Mouse (Mus musculus) C2C12 (cell line): ENCODE measurements around the gene Musk. TPM values are rescaled to one million over a fixed set of nuclear protein-coding genes. Genes with fewer than 3 reads are reported as not detected.

ENCODE experiments used
- H3K27me3 ChIP-seq: one replicate; pipeline ENCODE4 v1.6.1; 2011; ENCODE audit not compliant: control insufficient read depth, insufficient read depth, insufficient read length
- H3K36me3 ChIP-seq: one replicate; pipeline ENCODE4 v1.6.1; 2011; ENCODE audit not compliant: control insufficient read depth, insufficient read depth
- H3K4me3 ChIP-seq: one replicate; pipeline ENCODE4 v1.5.1; 2011; ENCODE audit warnings: mild to moderate bottlenecking, control low read depth; ENCODE audit not compliant: poor library complexity, insufficient read depth, severe bottlenecking
- H3K79me2 ChIP-seq: one replicate; pipeline ENCODE4 v1.6.1; 2011; ENCODE audit not compliant: control insufficient read depth, insufficient read depth
- H3K79me3 ChIP-seq: one replicate; pipeline ENCODE4 v1.6.1; 2011; ENCODE audit warnings: low read depth, control low read depth
- H3ac ChIP-seq: one replicate; pipeline ENCODE3; 2011; ENCODE audit warnings: low read depth; ENCODE audit not compliant: control insufficient read depth, insufficient read length
- CEBPB ChIP-seq: IDR thresholded peaks from one replicate; pipeline ENCODE4 v1.6.1; 2011; ENCODE audit warnings: low read depth, mild to moderate bottlenecking, control low read depth, moderate library complexity
- CTCF ChIP-seq: IDR thresholded peaks from one replicate; pipeline ENCODE4 v1.5.1; 2011; ENCODE audit not compliant: control insufficient read depth, insufficient read depth, insufficient read length
- FOSL1 ChIP-seq: IDR thresholded peaks from one replicate; pipeline ENCODE4 v1.8.0; 2011; ENCODE audit warnings: mild to moderate bottlenecking, low read length; ENCODE audit not compliant: poor library complexity, insufficient read depth, severe bottlenecking
- MAX ChIP-seq: IDR thresholded peaks from one replicate; pipeline ENCODE4 v1.6.1; 2011; ENCODE audit warnings: mild to moderate bottlenecking, control low read depth
- MYOD1 ChIP-seq: IDR thresholded peaks from one replicate; pipeline ENCODE4 v1.6.1; 2011; ENCODE audit warnings: low read depth; ENCODE audit not compliant: control insufficient read depth, insufficient read length
- MYOG ChIP-seq: IDR thresholded peaks from one replicate; pipeline ENCODE4 v1.6.1; 2011; ENCODE audit not compliant: control insufficient read depth, insufficient read length; ENCODE audit errors: extremely low read depth
- USF1 ChIP-seq: IDR thresholded peaks from one replicate; pipeline ENCODE4 v1.6.1; 2011; ENCODE audit warnings: low read depth, mild to moderate bottlenecking, control low read depth, moderate library complexity
- polyA plus RNA-seq: library from polyadenylated mRNA; unstranded; fragments of >200 nt; fragmentation: generic; extraction: Trizol; gene quantifications from one replicate; pipeline ENCODE4 v1.2.1, GENCODE M21; 2012; ENCODE audit warnings: missing spikeins

Musk gene
- polyA plus RNA-seq, 1 experiment: 10.1 TPM

- TF ChIP-seq MYOD1 (no peak), CEBPB (no peak), MAX (no peak), MYOG (no peak), CTCF (no peak), FOSL1 (no peak), USF1 (no peak)
- H3K79me3 ChIP-seq: no peaks in the 10 kb centered on the region
- H3ac ChIP-seq: no peak overlapping the region
- no peaks in the 10 kb centered on the region for H3K79me2 ChIP-seq
- H3K4me3 ChIP-seq: no peak overlapping the region
- no peaks in the 10 kb centered on the region for H3K27me3 ChIP-seq
- no peaks in the 10 kb centered on the region for H3K36me3 ChIP-seq
Observed at GRCm38 (mm10) chr4:58336227-58336626, 50.5 kb downstream of the Musk start.

- H3K4me3 ChIP-seq: no peak overlapping the region
- H3K27me3 ChIP-seq: no peaks in the 10 kb centered on the region
- TF ChIP-seq USF1: no peak
- TF ChIP-seq MYOG: no peak
- TF ChIP-seq CTCF: no peak
- TF ChIP-seq MAX: no peak
- TF ChIP-seq FOSL1: no peak
- TF ChIP-seq CEBPB: no peak
- no peak for TF ChIP-seq MYOD1
- H3K79me2 ChIP-seq: no peaks in the 10 kb centered on the region
- no peaks in the 10 kb centered on the region for H3K79me3 ChIP-seq
- H3ac ChIP-seq: no peak overlapping the region
- no peaks in the 10 kb centered on the region for H3K36me3 ChIP-seq
Observed at GRCm38 (mm10) chr4:58339226-58339625, 53.5 kb downstream of the Musk start.

DNA sequence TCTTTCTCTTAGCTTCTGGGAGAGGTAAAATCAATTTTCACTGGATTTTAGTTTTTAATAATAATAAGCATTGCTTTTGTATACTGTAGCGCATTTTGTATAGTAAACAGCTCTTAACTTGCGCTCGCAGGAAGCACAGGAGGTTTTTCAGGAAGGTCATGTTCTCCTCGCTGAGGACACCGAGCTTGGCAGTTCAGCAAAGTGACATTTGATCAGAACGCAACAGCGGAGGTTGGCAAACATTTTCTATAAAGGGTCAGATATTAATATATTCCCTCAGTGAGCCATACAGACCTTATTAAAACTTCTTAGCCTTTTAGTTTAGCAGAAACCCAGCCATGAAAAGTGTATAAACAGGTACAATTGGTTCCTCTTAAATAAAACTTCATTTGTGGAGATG, 64.4 kb downstream of the Musk start:
- no peaks in the 10 kb centered on the region for H3K79me3 ChIP-seq
- H3ac ChIP-seq: no peak overlapping the region
- no peak overlapping the region for H3K4me3 ChIP-seq
- no peaks in the 10 kb centered on the region for H3K79me2 ChIP-seq
- TF ChIP-seq MAX (no peak), CEBPB (no peak), CTCF (no peak), USF1 (no peak), MYOD1 (no peak), FOSL1 (no peak), MYOG (no peak)
- no peaks in the 10 kb centered on the region for H3K36me3 ChIP-seq
- H3K27me3 ChIP-seq: no peaks in the 10 kb centered on the region

GRCm38 (mm10) chr4:58351165-58351564, 65.4 kb downstream of the Musk start:
- no peaks in the 10 kb centered on the region for H3K79me2 ChIP-seq
- H3ac ChIP-seq: no peak overlapping the region
- H3K36me3 ChIP-seq: no peaks in the 10 kb centered on the region
- H3K4me3 ChIP-seq: no peak overlapping the region
- H3K27me3 ChIP-seq: no peaks in the 10 kb centered on the region
- TF ChIP-seq CEBPB (no peak), CTCF (no peak), MYOD1 (no peak), FOSL1 (no peak), MYOG (no peak), USF1 (no peak), MAX (no peak)
- H3K79me3 ChIP-seq: no peaks in the 10 kb centered on the region

DNA sequence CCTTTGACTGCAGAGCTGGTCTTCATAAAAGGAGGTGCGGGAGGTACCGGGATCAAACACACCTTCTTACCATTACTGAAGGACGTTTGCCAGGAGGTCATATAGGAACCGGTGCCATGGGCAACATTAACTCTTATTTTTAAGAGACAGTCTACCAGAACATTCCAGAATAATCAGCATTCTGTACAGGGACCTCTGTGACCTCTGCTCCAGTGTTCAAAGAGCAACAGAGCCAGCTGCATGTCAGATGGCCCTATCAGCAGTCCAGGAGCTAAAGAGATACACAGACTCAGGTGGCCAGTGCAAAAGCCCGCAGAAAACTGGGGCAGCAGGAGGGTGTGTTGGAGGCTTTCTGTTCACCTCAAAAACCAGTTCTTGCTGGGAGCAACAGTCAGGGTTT, 65.8 kb downstream of the Musk start:
- Histone ChIP-seq H3K36me3 (no peaks in the 10 kb centered on the region), H3K79me2 (no peaks in the 10 kb centered on the region), H3K79me3 (no peaks in the 10 kb centered on the region), H3K4me3 (no peak overlapping the region), H3K27me3 (no peaks in the 10 kb centered on the region), H3ac (no peak overlapping the region)
- TF ChIP-seq CTCF: no peak
- TF ChIP-seq FOSL1: no peak
- no peak for TF ChIP-seq USF1
- no peak for TF ChIP-seq MYOG
- no peak for TF ChIP-seq MAX
- TF ChIP-seq MYOD1: no peak
- TF ChIP-seq CEBPB: no peak

GRCm38 (mm10) chr4:58358996-58359395, 73.2 kb downstream of the Musk start:
- H3K4me3 ChIP-seq: no peak overlapping the region
- H3K27me3 ChIP-seq: no peaks in the 10 kb centered on the region
- no peaks in the 10 kb centered on the region for H3K36me3 ChIP-seq
- no peaks in the 10 kb centered on the region for H3K79me3 ChIP-seq
- H3K79me2 ChIP-seq: no peaks in the 10 kb centered on the region
- TF ChIP-seq CEBPB: no peak
- TF ChIP-seq MYOG: no peak
- TF ChIP-seq MYOD1: no peak
- TF ChIP-seq MAX: no peak
- TF ChIP-seq FOSL1: no peak
- TF ChIP-seq USF1: no peak
- no peak for TF ChIP-seq CTCF
- H3ac ChIP-seq: no peak overlapping the region
